Mouse (Mus musculus) olfactory bulb, adult 2 months (tissue): ENCODE results near the gene Mpzl1.

Experiments used
- CTCF ChIP-seq: fragments of 200-500 bp; IDR thresholded peaks from 2 replicates; pipeline ENCODE4 v1.5.1; 2012; ENCODE audit warnings: low read depth, mild to moderate bottlenecking, low read length, moderate library complexity; ENCODE audit not compliant: insufficient read depth
- POLR2A ChIP-seq: fragments of 200-500 bp; IDR thresholded peaks from 2 replicates; pipeline ENCODE4 v1.6.1; 2012; ENCODE audit warnings: mild to moderate bottlenecking, low read depth, low read length, moderate library complexity; ENCODE audit not compliant: insufficient read depth

- TF ChIP-seq POLR2A: no peak
- no peak for TF ChIP-seq CTCF
Measured at GRCm38 (mm10) chr1:165605774-165606173, 28.6 kb downstream of the Mpzl1 start.
